Mouse (Mus musculus): Measurements from ENCODE around the gene Copa.

DNA sequence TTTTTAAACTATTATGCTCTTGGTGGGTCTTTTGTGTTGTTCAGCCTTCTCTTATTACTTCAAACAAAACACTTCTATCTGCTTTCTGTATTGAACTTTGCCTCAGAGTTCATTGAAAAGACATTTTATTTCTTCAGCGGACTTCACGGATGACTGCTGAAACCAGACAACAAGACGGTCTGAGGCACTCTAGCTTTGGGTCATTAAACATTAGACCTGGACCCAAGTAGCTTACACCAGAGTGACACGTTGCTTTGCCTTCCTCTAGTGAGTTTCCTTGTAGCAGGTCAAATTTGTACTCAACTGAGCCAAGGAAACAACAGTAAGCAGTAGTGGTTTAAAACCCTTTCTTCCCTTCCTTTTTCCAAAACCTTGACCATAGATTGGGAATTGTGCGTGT, 85.6 kb downstream of the Copa start:
- TF ChIP-seq CTCF (IDR thresholded peaks at IDR 0.05) = no peak
- TF ChIP-seq EP300 (IDR thresholded peaks at IDR 0.05) = no peak

Measured in lung, postnatal 0 days (tissue).